Mouse (Mus musculus): Measurements from ENCODE around the gene Ift140. TPM values are rescaled to one million over a fixed set of nuclear protein-coding genes. Genes with fewer than 3 reads are reported as not detected.

Ift140 gene
- 141 TPM for polyA plus RNA-seq (2014; fragmentation: Illumina TruSeq; extraction: RNeasy Lipid Tissue Mini Kit (QIAGEN cat#74804); ENCODE audit: low read depth, low replicate concordance)

GRCm38 (mm10) chr17:25015655-25016291 lies at the start of gene Ift140, which contains the start of gene Cramp1l:
Gene Ift140, plus strand, starts transcription at chr17:25016085.
Gene Cramp1l, minus strand, starts transcription at chr17:25015788.

DNA sequence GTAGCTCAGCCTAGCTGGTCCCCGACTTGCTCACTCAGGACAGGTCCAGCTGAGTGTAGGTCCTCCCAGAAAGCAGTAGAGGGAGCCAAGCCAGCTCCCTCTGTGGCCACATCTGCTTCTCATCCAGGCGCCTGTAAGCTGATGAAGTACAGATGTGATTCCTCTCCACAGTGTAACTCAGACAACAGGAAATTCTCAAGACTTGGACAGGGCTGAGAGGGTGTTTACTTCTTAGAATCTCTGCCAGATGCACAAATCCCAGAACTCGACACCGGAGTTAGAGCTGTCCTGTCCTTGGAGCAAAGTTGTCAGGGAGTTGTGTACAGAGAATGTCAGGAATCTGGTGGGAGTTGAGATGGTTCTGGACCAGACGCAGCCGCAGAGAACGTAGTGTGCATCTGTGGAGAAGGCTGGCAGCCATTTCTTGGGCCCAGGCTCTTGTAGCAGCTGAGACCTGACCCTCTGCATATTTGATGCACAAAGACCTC lies 67.6 kb downstream of the Ift140 start, which contains the start of gene Tmem204:
TSS of gene Tmem204 (minus strand) at position 148 of the 488 bp plus-strand sequence.

GRCm38 (mm10) chr17:25115664-25116432 lies 100.0 kb downstream of the Ift140 start, which contains the start of gene Telo2:
Gene Telo2, minus strand, starts transcription at chr17:25115967.

DNA sequence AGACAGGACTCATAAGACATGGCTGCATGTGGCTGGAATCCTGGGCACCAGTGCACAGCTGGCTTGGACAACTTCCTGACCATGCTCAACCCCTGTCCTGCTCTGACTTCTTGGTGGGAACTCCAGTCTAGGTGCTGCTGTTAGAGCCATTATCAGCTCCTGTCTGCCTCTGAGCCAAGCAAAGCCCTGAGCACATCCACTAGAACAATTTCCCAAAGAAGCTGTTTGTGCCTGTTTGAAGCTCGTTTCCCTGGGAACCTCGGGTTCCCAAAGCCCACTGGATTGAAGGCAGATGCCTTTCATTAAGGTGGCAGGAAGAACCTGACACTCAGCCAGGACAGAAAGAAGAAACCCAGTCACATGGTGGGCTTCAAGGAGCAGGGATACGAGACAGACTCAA lies 104.5 kb downstream of the Ift140 start, which contains the start of gene Ptx4:
TSS of gene Ptx4 (plus strand) at position 355 of the 400 bp plus-strand sequence.

GRCm38 (mm10) chr17:25133275-25133698 lies 117.4 kb downstream of the Ift140 start, which contains the start of gene Clcn7:
Gene Clcn7, plus strand, starts transcription at chr17:25133391.

Other genes with a start within 250 kb of the Ift140 start
- 67.9 TPM for gene Meiob, start 211.8 kb upstream of the Ift140 start, polyA plus RNA-seq (2014; fragmentation: Illumina TruSeq; extraction: RNeasy Lipid Tissue Mini Kit (QIAGEN cat#74804); ENCODE audit: low read depth, low replicate concordance)
- 93.5 TPM for gene Hagh, start 175.9 kb upstream of the Ift140 start, polyA plus RNA-seq (2014; fragmentation: Illumina TruSeq; extraction: RNeasy Lipid Tissue Mini Kit (QIAGEN cat#74804); ENCODE audit: low read depth, low replicate concordance)
- 25.4 TPM for gene Fahd1, start 165.7 kb upstream of the Ift140 start, polyA plus RNA-seq (2014; fragmentation: Illumina TruSeq; extraction: RNeasy Lipid Tissue Mini Kit (QIAGEN cat#74804); ENCODE audit: low read depth, low replicate concordance)
- gene Igfals, start 150.1 kb upstream of the Ift140 start, polyA plus RNA-seq (2014; fragmentation: Illumina TruSeq; extraction: RNeasy Lipid Tissue Mini Kit (QIAGEN cat#74804); ENCODE audit: low read depth, low replicate concordance) = not detected
- gene Nubp2, start 129.7 kb upstream of the Ift140 start, polyA plus RNA-seq (2014; fragmentation: Illumina TruSeq; extraction: RNeasy Lipid Tissue Mini Kit (QIAGEN cat#74804); ENCODE audit: low read depth, low replicate concordance) = 19.6 TPM
- 1.6 TPM for gene Spsb3, start 129.4 kb upstream of the Ift140 start, polyA plus RNA-seq (2014; fragmentation: Illumina TruSeq; extraction: RNeasy Lipid Tissue Mini Kit (QIAGEN cat#74804); ENCODE audit: low read depth, low replicate concordance)
- gene Eme2, start 121.0 kb upstream of the Ift140 start, polyA plus RNA-seq (2014; fragmentation: Illumina TruSeq; extraction: RNeasy Lipid Tissue Mini Kit (QIAGEN cat#74804); ENCODE audit: low read depth, low replicate concordance) = 1.9 TPM
- gene Mrps34, start 121.0 kb upstream of the Ift140 start, polyA plus RNA-seq (2014; fragmentation: Illumina TruSeq; extraction: RNeasy Lipid Tissue Mini Kit (QIAGEN cat#74804); ENCODE audit: low read depth, low replicate concordance) = 0.64 TPM
- gene Nme3, start 119.6 kb upstream of the Ift140 start, polyA plus RNA-seq (2014; fragmentation: Illumina TruSeq; extraction: RNeasy Lipid Tissue Mini Kit (QIAGEN cat#74804); ENCODE audit: low read depth, low replicate concordance) = 0.69 TPM
- 4.3 TPM for gene Mapk8ip3, start 79.1 kb upstream of the Ift140 start, polyA plus RNA-seq (2014; fragmentation: Illumina TruSeq; extraction: RNeasy Lipid Tissue Mini Kit (QIAGEN cat#74804); ENCODE audit: low read depth, low replicate concordance)
- 13.2 TPM for gene Jpt2, start 55.4 kb upstream of the Ift140 start, polyA plus RNA-seq (2014; fragmentation: Illumina TruSeq; extraction: RNeasy Lipid Tissue Mini Kit (QIAGEN cat#74804); ENCODE audit: low read depth, low replicate concordance)
- gene Cramp1l, start 297 bp upstream of the Ift140 start, polyA plus RNA-seq (2014; fragmentation: Illumina TruSeq; extraction: RNeasy Lipid Tissue Mini Kit (QIAGEN cat#74804); ENCODE audit: low read depth, low replicate concordance) = 13.1 TPM
- 1.2 TPM for gene Tmem204, start 67.5 kb downstream of the Ift140 start, polyA plus RNA-seq (2014; fragmentation: Illumina TruSeq; extraction: RNeasy Lipid Tissue Mini Kit (QIAGEN cat#74804); ENCODE audit: low read depth, low replicate concordance)
- gene Telo2, start 99.9 kb downstream of the Ift140 start, polyA plus RNA-seq (2014; fragmentation: Illumina TruSeq; extraction: RNeasy Lipid Tissue Mini Kit (QIAGEN cat#74804); ENCODE audit: low read depth, low replicate concordance) = 0.48 TPM
- not detected for gene Ptx4, start 104.7 kb downstream of the Ift140 start, polyA plus RNA-seq (2014; fragmentation: Illumina TruSeq; extraction: RNeasy Lipid Tissue Mini Kit (QIAGEN cat#74804); ENCODE audit: low read depth, low replicate concordance)
- gene Clcn7, start 117.3 kb downstream of the Ift140 start, polyA plus RNA-seq (2014; fragmentation: Illumina TruSeq; extraction: RNeasy Lipid Tissue Mini Kit (QIAGEN cat#74804); ENCODE audit: low read depth, low replicate concordance) = 3.2 TPM
- gene Ccdc154, start 146.4 kb downstream of the Ift140 start, polyA plus RNA-seq (2014; fragmentation: Illumina TruSeq; extraction: RNeasy Lipid Tissue Mini Kit (QIAGEN cat#74804); ENCODE audit: low read depth, low replicate concordance) = 2.2 TPM
- not detected for gene Gm38655, start 159.4 kb downstream of the Ift140 start, polyA plus RNA-seq (2014; fragmentation: Illumina TruSeq; extraction: RNeasy Lipid Tissue Mini Kit (QIAGEN cat#74804); ENCODE audit: low read depth, low replicate concordance)
- gene BC003965, start 168.5 kb downstream of the Ift140 start, polyA plus RNA-seq (2014; fragmentation: Illumina TruSeq; extraction: RNeasy Lipid Tissue Mini Kit (QIAGEN cat#74804); ENCODE audit: low read depth, low replicate concordance) = 5.9 TPM
- 3.5 TPM for gene Unkl, start 172.3 kb downstream of the Ift140 start, polyA plus RNA-seq (2014; fragmentation: Illumina TruSeq; extraction: RNeasy Lipid Tissue Mini Kit (QIAGEN cat#74804); ENCODE audit: low read depth, low replicate concordance)
- 2.9 TPM for gene Gnptg, start 224.0 kb downstream of the Ift140 start, polyA plus RNA-seq (2014; fragmentation: Illumina TruSeq; extraction: RNeasy Lipid Tissue Mini Kit (QIAGEN cat#74804); ENCODE audit: low read depth, low replicate concordance)
- gene Tsr3, start 224.1 kb downstream of the Ift140 start, polyA plus RNA-seq (2014; fragmentation: Illumina TruSeq; extraction: RNeasy Lipid Tissue Mini Kit (QIAGEN cat#74804); ENCODE audit: low read depth, low replicate concordance) = 6.2 TPM
- 0.20 TPM for gene Baiap3, start 240.3 kb downstream of the Ift140 start, polyA plus RNA-seq (2014; fragmentation: Illumina TruSeq; extraction: RNeasy Lipid Tissue Mini Kit (QIAGEN cat#74804); ENCODE audit: low read depth, low replicate concordance)